Mouse (Mus musculus) thymus, postnatal 10 days (tissue): ENCODE results near the gene Cib2.
"Not testable (repeated sequence)": the region's sequence is repeated elsewhere in the genome, so short reads cannot be mapped to it uniquely, and the experiment has no call there.

Source experiments
- DNase-seq, 2 experiments: peaks; one replicate each; pipeline ENCODE4 v3.0.0; 2021; ENCODE audit warnings: low spot score in 2 of 2

The Cib2 gene

GRCm38 (mm10) chr9:54559771-54560471, at the start of gene Cib2:
Gene Cib2 (minus strand): TSS chr9:54560218.
- DNase-seq, result peak; percentile 49 to 75

GRCm38 (mm10) chr9:54604886-54605285, 44.9 kb upstream of the Cib2 start:
- DNase-seq, result peak in 1 of 2 experiments; percentile 62

- no peak for DNase-seq
These were observed 44.2 kb upstream of the Cib2 start for GRCm38 (mm10) chr9:54604131-54604654.

- no peak for DNase-seq
These were observed 42.9 kb upstream of the Cib2 start for GRCm38 (mm10) chr9:54602916-54603315.

GRCm38 (mm10) chr9:54602386-54602785, 42.4 kb upstream of the Cib2 start:
- DNase-seq, result no peak

- DNase-seq, result no peak
These were observed 36.9 kb upstream of the Cib2 start for GRCm38 (mm10) chr9:54596752-54597465.

- DNase-seq, result not testable (repeated sequence)
These were observed 33.6 kb upstream of the Cib2 start for GRCm38 (mm10) chr9:54593652-54594051.

- DNase-seq, result no peak
These were observed 27.8 kb upstream of the Cib2 start for GRCm38 (mm10) chr9:54587863-54588262.

GRCm38 (mm10) chr9:54586199-54587061, 26.4 kb upstream of the Cib2 start, which contains the start of gene Idh3a:
Gene Idh3a (plus strand): TSS chr9:54586334.
- DNase-seq, result peak; percentile 98 to 99

- DNase-seq, result no peak
These were observed 25.8 kb upstream of the Cib2 start for GRCm38 (mm10) chr9:54585839-54586198.

- DNase-seq, result not testable (repeated sequence)
These were observed 24.1 kb upstream of the Cib2 start for GRCm38 (mm10) chr9:54584127-54584526.

GRCm38 (mm10) chr9:54583712-54584111, 23.7 kb upstream of the Cib2 start:
- DNase-seq, result no peak

GRCm38 (mm10) chr9:54571130-54571839, 11.3 kb upstream of the Cib2 start:
- no peak for DNase-seq

GRCm38 (mm10) chr9:54568732-54569131, 8.7 kb upstream of the Cib2 start:
- no peak for DNase-seq

- DNase-seq, result no peak
These were observed 6.9 kb upstream of the Cib2 start for GRCm38 (mm10) chr9:54566958-54567357.

GRCm38 (mm10) chr9:54560831-54561601, 998 bp upstream of the Cib2 start:
- no peak for DNase-seq

- no peak for DNase-seq
These were observed 1.3 kb downstream of the Cib2 start for GRCm38 (mm10) chr9:54558731-54559130.

- no peak for DNase-seq
These were observed 5.0 kb downstream of the Cib2 start for GRCm38 (mm10) chr9:54555044-54555443.

- peak in 1 of 2 experiments; percentile 41 for DNase-seq
These were observed 7.6 kb downstream of the Cib2 start for GRCm38 (mm10) chr9:54552409-54552808.

GRCm38 (mm10) chr9:54549433-54549832, 10.6 kb downstream of the Cib2 start:
- no peak for DNase-seq

- peak in 1 of 2 experiments; percentile 34 for DNase-seq
These were observed 12.5 kb downstream of the Cib2 start for GRCm38 (mm10) chr9:54547536-54547935.
